Mouse (Mus musculus): ENCODE data around the gene 1700067P10Rik.
A peak's percentile ranks its signal among the peaks of the same experiment; 100 is the strongest.

- TF ChIP-seq POLR2A (IDR thresholded peaks at IDR 0.05; ENCODE audit: borderline replicate concordance, insufficient read depth, low read length) (no peak), CTCF (IDR thresholded peaks at IDR 0.05; ENCODE audit: borderline replicate concordance, insufficient read depth, low read depth, low read length) (peak; percentile 86)
These were observed 11.6 kb downstream of the 1700067P10Rik start for GRCm38 (mm10) chr17:48100441-48101417.

Data from cerebellum, adult 2 months (tissue).